Mouse (Mus musculus) stomach, postnatal 0 days (tissue): ENCODE data around the gene Smg6.

Experiments used
- CTCF ChIP-seq: IDR thresholded peaks from 2 replicates; pipeline ENCODE4 v1.5.1; 2016; ENCODE audit warnings: antibody characterized with exemption, low read depth, mild to moderate bottlenecking, moderate library complexity
- EP300 ChIP-seq: optimal IDR thresholded peaks from 2 replicates; pipeline ENCODE3; 2016; ENCODE audit warnings: antibody characterized with exemption

DNA sequence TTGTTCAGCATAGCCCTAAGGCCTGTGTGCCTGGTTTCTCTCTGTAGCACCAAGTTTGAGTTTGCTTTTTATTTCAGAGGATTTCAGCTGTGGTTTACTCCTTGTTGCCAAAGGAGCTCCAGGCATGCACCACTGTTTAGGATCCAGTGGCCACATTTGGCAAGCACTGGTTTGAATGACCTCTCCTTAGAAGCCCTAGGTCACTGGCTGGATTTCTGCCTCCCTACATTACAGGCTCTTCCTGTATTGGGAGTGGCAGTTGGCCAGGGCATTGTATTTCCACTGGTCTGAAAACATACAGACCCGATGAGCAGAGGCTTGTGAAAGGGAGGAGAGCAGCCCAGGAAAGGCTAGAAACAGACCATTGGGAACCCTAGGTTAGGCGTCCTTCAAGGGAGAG lies 63.4 kb downstream of the Smg6 start:
- TF ChIP-seq EP300 (no peak), CTCF (no peak)
